27 mouse cellular contexts compared by ENCODE assay signal in the genomic region with DNA sequence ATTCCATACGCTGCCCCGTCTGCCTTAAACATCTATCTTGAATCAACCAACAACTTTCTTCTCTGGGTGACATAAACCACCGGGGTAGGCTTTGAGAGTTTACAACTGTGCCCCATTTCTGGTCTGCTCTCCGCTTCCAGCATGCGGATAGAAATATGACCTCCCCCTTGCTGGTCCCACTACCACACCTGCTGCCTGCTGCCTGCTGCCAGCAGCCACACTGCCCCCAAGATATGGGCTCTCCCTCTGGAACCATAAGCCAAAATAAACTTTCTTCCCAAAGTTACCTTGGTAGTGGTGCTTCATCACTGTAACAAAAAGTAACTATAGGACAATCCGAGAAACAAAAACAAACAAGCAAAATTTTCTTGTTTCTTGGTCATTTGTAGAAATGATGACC. TPM values are rescaled to one million over a fixed set of nuclear protein-coding genes. Genes with fewer than 3 reads are reported as not detected.
DNase-seq lines count a peak whose midpoint lies in the region; ATAC-seq and TF ChIP-seq lines count a peak whose summit lies in the region.
"Had no signal": no experiment of that assay in that cellular context is flagged by ENCODE, and none has a peak within 500 bp of the region (broad histone marks: within the 10 kb centered on the region; RNA-seq: fewer than 3 reads in every experiment).

No protein-coding gene starts in this region.

- H3K36me3 ChIP-seq in heart, embryonic 14.5 days (ENCODE audit: control insufficient read depth, insufficient read depth, low read length): no peaks in the 10 kb centered on the region
- H3K36me3 ChIP-seq in heart, embryonic 11.5 days (ENCODE audit: control insufficient read depth, insufficient read depth, low read length): no peaks in the 10 kb centered on the region
- no peaks in the 10 kb centered on the region for H3K36me3 ChIP-seq in limb, embryonic 12.5 days
- no peaks in the 10 kb centered on the region for H3K36me3 ChIP-seq in limb, embryonic 10.5 days
- H3K36me3 ChIP-seq in stomach, embryonic 15.5 days: no peaks in the 10 kb centered on the region
- H3K36me3 ChIP-seq in stomach, postnatal 0 days (ENCODE audit: control insufficient read depth, insufficient read depth, low read length): no peaks in the 10 kb centered on the region
- H3K36me3 ChIP-seq: embryonic facial prominence, embryonic 10.5 days; embryonic facial prominence, embryonic 13.5 days had no signal

- 80% methylated on average over 6 of the region's 6 CpGs for WGBS in heart, embryonic 14.5 days
- WGBS in heart, embryonic 11.5 days (ENCODE audit: insufficient replicate concordance): 83% methylated on average over 6 of the region's 6 CpGs
- 62% methylated on average over 6 of the region's 6 CpGs for WGBS in limb, embryonic 12.5 days
- WGBS in limb, embryonic 10.5 days: 85% methylated on average over 6 of the region's 6 CpGs
- WGBS in stomach, embryonic 15.5 days: 75% methylated on average over 6 of the region's 6 CpGs
- WGBS in stomach, postnatal 0 days: 63% methylated on average over 6 of the region's 6 CpGs

- no peak for TF ChIP-seq EP300 in stomach, postnatal 0 days (optimal IDR thresholded peaks at IDR 0.05)

- H3K27ac ChIP-seq in heart, embryonic 14.5 days (replicated peaks in 1 of 2; ENCODE audit: control insufficient read depth in 1 of 2, insufficient read depth in 1 of 2, low read depth in 2 of 2, low read length in 2 of 2): no peak overlapping the region
- H3K27ac ChIP-seq in heart, embryonic 11.5 days (ENCODE audit: low read depth, low read length): no peak overlapping the region
- H3K27ac ChIP-seq in limb, embryonic 12.5 days: 0 out of 2 replicates have a peak overlapping the region, but pooled peaks have one; percentile 25
- H3K27ac ChIP-seq in limb, embryonic 10.5 days: no peak overlapping the region
- peak overlapping the region; percentile 65; the same call in 1 of the 2 replicates for H3K27ac ChIP-seq in stomach, embryonic 15.5 days
- peak overlapping the region; percentile 81 for H3K27ac ChIP-seq in stomach, postnatal 0 days (replicated peaks)
- H3K27ac ChIP-seq: embryonic facial prominence, embryonic 10.5 days; embryonic facial prominence, embryonic 13.5 days; forebrain, embryonic 13.5 days; hindbrain, embryonic 14.5 days; hindbrain, postnatal 0 days had no signal

- no peak for DNase-seq in limb, embryonic 10.5 days (ENCODE audit: low spot score)
- no peak for DNase-seq in stomach, postnatal 0 days (ENCODE audit: low spot score)
- DNase-seq in right cerebral cortex, postnatal 10 days (ENCODE audit: low spot score in 2 of 2): no peak
- DNase-seq: adrenal gland, adult 2 months; adrenal gland, postnatal 14 days; cerebellum, adult 11 months; cerebellum, adult 2 months; cerebellum, postnatal 10 days; cerebellum, postnatal 36 days; embryo, embryonic 11 days; gastrocnemius, postnatal 36 days; heart, postnatal 14 days; heart, postnatal 4 days; kidney, adult 11 months had no signal

- no peak for TF ChIP-seq CTCF in stomach, postnatal 0 days (IDR thresholded peaks at IDR 0.05; ENCODE audit: low read depth)

- H3K4me1 ChIP-seq in heart, embryonic 14.5 days (ENCODE audit: control insufficient read depth in 2 of 2, insufficient read depth in 2 of 2, low read length in 2 of 2): peaks cover 6 to 17% of the 10 kb centered on the region in 2 experiments
- peaks cover 6% of the 10 kb centered on the region for H3K4me1 ChIP-seq in heart, embryonic 11.5 days (ENCODE audit: control insufficient read depth, insufficient read depth, low read length)
- H3K4me1 ChIP-seq in limb, embryonic 12.5 days (replicated peaks): peaks cover 6% of the 10 kb centered on the region
- 0 out of 2 replicates have a peak, but pooled peaks cover 5% of the 10 kb centered on the region for H3K4me1 ChIP-seq in limb, embryonic 10.5 days
- H3K4me1 ChIP-seq in stomach, embryonic 15.5 days: peaks cover 5% of the 10 kb centered on the region; the same call in 1 of the 2 replicates
- no peaks in the 10 kb centered on the region for H3K4me1 ChIP-seq in stomach, postnatal 0 days (replicated peaks; ENCODE audit: control insufficient read depth, insufficient read depth)
- H3K4me1 ChIP-seq: embryonic facial prominence, embryonic 10.5 days; forebrain, embryonic 13.5 days had no signal

- no peaks in the 10 kb centered on the region for H3K27me3 ChIP-seq in heart, embryonic 14.5 days (ENCODE audit: control insufficient read depth, insufficient read depth, low read length)
- H3K27me3 ChIP-seq in heart, embryonic 11.5 days (ENCODE audit: control insufficient read depth, insufficient read depth, low read length): no peaks in the 10 kb centered on the region
- no peaks in the 10 kb centered on the region for H3K27me3 ChIP-seq in limb, embryonic 12.5 days
- H3K27me3 ChIP-seq in limb, embryonic 10.5 days (ENCODE audit: low read depth, poor library complexity, severe bottlenecking): no peaks in the 10 kb centered on the region
- no peaks in the 10 kb centered on the region for H3K27me3 ChIP-seq in stomach, embryonic 15.5 days (replicated peaks)
- H3K27me3 ChIP-seq in stomach, postnatal 0 days (ENCODE audit: control insufficient read depth, insufficient read depth, low read length): no peaks in the 10 kb centered on the region
- H3K27me3 ChIP-seq: embryonic facial prominence, embryonic 13.5 days; forebrain, embryonic 13.5 days had no signal

- no peak overlapping the region for H3K4me2 ChIP-seq in heart, embryonic 14.5 days (ENCODE audit: low read length)
- H3K4me2 ChIP-seq in heart, embryonic 11.5 days: no peak overlapping the region
- no peak overlapping the region for H3K4me2 ChIP-seq in limb, embryonic 12.5 days
- H3K4me2 ChIP-seq in stomach, embryonic 15.5 days: no peak overlapping the region
- H3K4me2 ChIP-seq in stomach, postnatal 0 days (replicated peaks; ENCODE audit: low read depth): no peak overlapping the region
- H3K4me2 ChIP-seq: embryonic facial prominence, embryonic 13.5 days; forebrain, embryonic 13.5 days; hindbrain, embryonic 14.5 days had no signal

- peak overlapping the region; percentile 38; the same call in 1 of the 2 replicates for H3K9ac ChIP-seq in heart, embryonic 14.5 days (ENCODE audit: low read length)
- H3K9ac ChIP-seq in heart, embryonic 11.5 days (ENCODE audit: low read depth, low read length): no peak overlapping the region
- no peak overlapping the region for H3K9ac ChIP-seq in limb, embryonic 12.5 days (replicated peaks)
- no peak overlapping the region for H3K9ac ChIP-seq in stomach, embryonic 15.5 days
- no peak overlapping the region for H3K9ac ChIP-seq in stomach, postnatal 0 days (ENCODE audit: low read length)
- H3K9ac ChIP-seq: embryonic facial prominence, embryonic 13.5 days; forebrain, embryonic 13.5 days; hindbrain, embryonic 14.5 days had no signal

- no peak for ATAC-seq in heart, embryonic 14.5 days (ENCODE audit: insufficient number of reproducible peaks, insufficient read depth, low FRiP score, low read depth)
- no peak for ATAC-seq in heart, embryonic 11.5 days (replicated peaks; ENCODE audit: insufficient number of reproducible peaks, low FRiP score, low TSS enrichment)
- no peak for ATAC-seq in limb, embryonic 12.5 days (ENCODE audit: insufficient number of reproducible peaks, insufficient read depth, low FRiP score, low TSS enrichment, low read depth)
- no peak for ATAC-seq in stomach, embryonic 15.5 days (ENCODE audit: insufficient read depth, low FRiP score, low read depth)
- ATAC-seq in stomach, postnatal 0 days (ENCODE audit: low FRiP score, low TSS enrichment): no peak
- ATAC-seq: CD4-positive, CD25-positive, alpha-beta regulatory T cell, adult 4 months; forebrain, embryonic 13.5 days; forebrain, embryonic 16.5 days; hindbrain, postnatal 0 days; inflammation-experienced regulatory T-cells, adult 6 months had no signal

- H3K9me3 ChIP-seq in heart, embryonic 14.5 days (ENCODE audit: control insufficient read depth, low read length): no peaks in the 10 kb centered on the region
- no peaks in the 10 kb centered on the region for H3K9me3 ChIP-seq in heart, embryonic 11.5 days (replicated peaks; ENCODE audit: control insufficient read depth, low read length)
- no peaks in the 10 kb centered on the region for H3K9me3 ChIP-seq in limb, embryonic 12.5 days
- H3K9me3 ChIP-seq in limb, embryonic 10.5 days (replicated peaks): no peaks in the 10 kb centered on the region
- no peaks in the 10 kb centered on the region for H3K9me3 ChIP-seq in stomach, embryonic 15.5 days
- H3K9me3 ChIP-seq in stomach, postnatal 0 days (ENCODE audit: control insufficient read depth, low read length): no peaks in the 10 kb centered on the region
- H3K9me3 ChIP-seq: embryonic facial prominence, embryonic 10.5 days; embryonic facial prominence, embryonic 13.5 days; forebrain, embryonic 13.5 days had no signal

- no peak overlapping the region for H3K4me3 ChIP-seq in heart, embryonic 14.5 days (ENCODE audit: control insufficient read depth in 1 of 2, insufficient read depth in 1 of 2, low read depth in 1 of 2, low read length in 2 of 2)
- H3K4me3 ChIP-seq in heart, embryonic 11.5 days (ENCODE audit: low read depth, low read length): no peak overlapping the region
- no peak overlapping the region for H3K4me3 ChIP-seq in limb, embryonic 12.5 days (replicated peaks)
- no peak overlapping the region for H3K4me3 ChIP-seq in limb, embryonic 10.5 days
- H3K4me3 ChIP-seq in stomach, embryonic 15.5 days (replicated peaks): no peak overlapping the region
- H3K4me3 ChIP-seq in stomach, postnatal 0 days (ENCODE audit: low read depth, low read length): no peak overlapping the region
- H3K4me3 ChIP-seq: embryonic facial prominence, embryonic 10.5 days; embryonic facial prominence, embryonic 13.5 days; erythroblast, embryonic 14.5 days; forebrain, embryonic 13.5 days had no signal

RNA-seq across cellular contexts. Expression of gene Slmap, which starts 26.6 kb away (rescaled TPM):
- 159 and 161 TPM in 2 replicates for polyA plus RNA-seq in heart, embryonic 14.5 days (2014; fragmentation: Nextera tagmentation; extraction: Ambion mirVana)
- 76.2 and 91.2 TPM in 2 replicates for polyA plus RNA-seq in heart, embryonic 11.5 days (2014; fragmentation: Nextera tagmentation; extraction: Ambion mirVana)
- 22.9 and 23.5 TPM in 2 replicates for polyA plus RNA-seq in limb, embryonic 12.5 days (2016; fragmentation: Nextera tagmentation; extraction: Ambion mirVana)
- polyA plus RNA-seq in limb, embryonic 10.5 days (2016; fragmentation: Nextera tagmentation; extraction: Ambion mirVana): 14.3 and 17.2 TPM in 2 replicates
- 48.3 and 49.9 TPM in 2 replicates for polyA plus RNA-seq in stomach, embryonic 15.5 days (2015; fragmentation: Nextera tagmentation; extraction: Ambion mirVana)
- polyA plus RNA-seq in stomach, postnatal 0 days (2015; fragmentation: Nextera tagmentation; extraction: Ambion mirVana): 69.0 and 76.5 TPM in 2 replicates

Comparison
In these comparisons a context has a peak if more than half of its experiments do, and no peak if none do; other contexts are left out.
1. H3K27ac ChIP-seq: peak in limb, embryonic 12.5 days (single experiment), stomach, embryonic 15.5 days (single experiment) and stomach, postnatal 0 days (single experiment); none in heart, embryonic 14.5 days (0 of 2), heart, embryonic 11.5 days (single experiment) and limb, embryonic 10.5 days (single experiment).